Mouse (Mus musculus) frontal cortex, postnatal 25 days (tissue): Measurements from ENCODE around the gene Dhx33.

Experiments
- DNase-seq, 2 experiments: peaks; one replicate each; pipeline ENCODE4 v3.0.0; 2022; ENCODE audit warnings: low spot score in 2 of 2

The Dhx33 gene

DNA sequence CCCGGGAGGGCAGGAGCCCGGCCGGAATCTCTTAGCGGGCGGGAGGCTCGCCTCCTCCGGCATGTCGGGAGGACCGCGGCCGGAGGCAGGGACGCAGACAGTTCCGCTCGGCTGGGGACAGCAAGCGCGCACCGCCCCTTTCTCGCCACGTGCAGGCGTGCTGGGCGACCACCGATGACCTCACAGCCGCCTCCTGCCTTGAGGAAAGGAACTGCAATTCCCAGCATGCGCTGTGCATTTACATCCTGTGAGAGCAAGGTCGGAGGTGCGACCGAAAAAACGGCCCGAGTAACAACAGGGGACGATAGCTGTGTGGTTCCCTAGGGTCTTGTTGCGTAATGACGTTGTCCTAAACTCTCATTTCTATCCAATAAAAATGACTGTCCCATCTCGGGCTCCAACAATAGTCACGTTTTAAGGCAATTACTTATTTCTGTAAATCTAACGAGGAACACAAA, at the start of gene Dhx33:
Gene Dhx33 (minus strand): TSS at position 122 of the 458 bp plus-strand sequence.
- DNase-seq = peak; percentile 95 to 97

DNA sequence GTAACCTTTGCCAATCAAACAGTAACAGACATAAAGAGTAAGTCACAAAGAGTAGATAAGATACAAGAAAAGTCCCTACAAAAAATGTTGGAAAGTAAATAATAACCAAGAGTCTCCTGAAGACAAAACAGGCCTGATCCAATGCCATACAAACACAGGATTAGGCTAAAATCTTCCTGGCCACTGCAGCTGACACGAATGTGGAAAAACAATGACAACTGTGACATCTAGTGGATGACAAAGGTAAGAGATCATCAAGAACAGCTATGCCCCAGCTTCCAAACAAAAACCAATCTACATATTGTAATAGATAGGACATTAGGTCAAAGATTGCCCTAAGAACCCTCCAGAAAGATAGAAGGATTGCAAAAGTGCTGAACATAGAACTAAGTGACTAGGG, 48.3 kb upstream of the Dhx33 start:
- no peak for DNase-seq

DNA sequence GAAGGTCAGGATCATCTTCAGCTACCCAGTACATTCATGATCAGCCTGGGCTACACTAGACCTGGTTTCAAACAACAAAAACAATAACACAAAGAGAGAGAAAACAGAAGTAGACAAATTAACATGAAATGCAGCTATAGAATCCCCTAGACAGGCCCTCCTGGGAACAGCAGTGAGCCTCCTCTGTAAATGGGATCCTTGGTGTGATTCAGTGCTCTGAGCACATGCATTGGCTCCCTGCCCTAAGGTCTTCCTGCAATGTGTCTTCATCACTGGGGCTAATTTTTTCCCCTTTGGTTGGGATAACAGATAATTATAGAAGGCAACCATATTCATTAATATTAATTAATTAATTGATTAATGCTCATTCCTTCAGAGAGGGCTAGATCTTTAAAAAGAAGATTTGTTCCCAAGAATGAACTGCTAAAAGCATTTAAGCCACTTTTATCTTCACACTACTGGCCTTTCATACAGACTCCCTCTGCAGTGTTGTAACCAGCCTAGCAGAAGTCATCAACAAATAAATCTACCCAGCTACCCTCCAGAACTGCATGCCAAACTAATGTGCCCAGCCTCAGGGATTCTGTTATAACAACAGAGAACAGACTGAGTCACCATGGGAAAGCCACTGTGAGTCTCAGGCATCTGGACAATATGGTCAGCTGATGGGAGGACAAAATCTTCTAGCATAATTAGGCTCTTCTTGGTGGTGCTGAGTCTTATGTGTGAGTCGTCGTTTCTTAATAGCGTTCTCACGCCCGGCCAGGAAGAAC, 35.5 kb upstream of the Dhx33 start:
- no peak for DNase-seq

DNA sequence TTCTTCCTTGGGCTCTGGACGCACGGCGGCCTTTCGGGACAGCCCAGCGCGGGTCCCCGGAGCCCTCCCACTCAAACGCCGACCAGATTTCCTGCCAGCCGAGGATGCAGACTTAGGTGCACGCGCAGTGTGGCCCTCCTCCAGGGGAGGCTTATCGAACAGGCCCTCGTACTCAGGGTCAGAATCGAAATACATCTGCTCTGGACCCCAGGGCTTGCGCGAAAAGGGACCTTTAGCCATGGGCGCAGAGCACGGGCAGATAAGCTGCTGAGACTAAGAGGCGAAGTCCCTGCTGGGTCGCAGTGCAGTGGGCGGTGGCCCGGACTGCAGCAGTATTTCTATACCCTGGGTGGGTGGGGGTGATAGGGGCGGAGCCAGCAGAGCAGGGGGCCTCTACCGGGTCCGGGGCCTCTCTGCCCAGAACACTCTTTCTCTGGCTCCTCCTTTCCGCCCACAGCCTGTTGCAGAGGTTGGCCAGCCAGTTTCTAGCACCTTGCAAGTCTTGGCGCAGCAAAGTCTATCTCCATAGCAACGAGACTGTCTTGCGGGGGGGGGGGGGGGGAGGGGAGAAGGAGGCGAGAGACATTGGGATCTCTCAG, 29.0 kb upstream of the Dhx33 start, which contains the start of gene 6330403K07Rik:
Gene 6330403K07Rik (minus strand): TSS at position 351 of the 599 bp plus-strand sequence.
- DNase-seq = peak; percentile 28 to 32

DNA sequence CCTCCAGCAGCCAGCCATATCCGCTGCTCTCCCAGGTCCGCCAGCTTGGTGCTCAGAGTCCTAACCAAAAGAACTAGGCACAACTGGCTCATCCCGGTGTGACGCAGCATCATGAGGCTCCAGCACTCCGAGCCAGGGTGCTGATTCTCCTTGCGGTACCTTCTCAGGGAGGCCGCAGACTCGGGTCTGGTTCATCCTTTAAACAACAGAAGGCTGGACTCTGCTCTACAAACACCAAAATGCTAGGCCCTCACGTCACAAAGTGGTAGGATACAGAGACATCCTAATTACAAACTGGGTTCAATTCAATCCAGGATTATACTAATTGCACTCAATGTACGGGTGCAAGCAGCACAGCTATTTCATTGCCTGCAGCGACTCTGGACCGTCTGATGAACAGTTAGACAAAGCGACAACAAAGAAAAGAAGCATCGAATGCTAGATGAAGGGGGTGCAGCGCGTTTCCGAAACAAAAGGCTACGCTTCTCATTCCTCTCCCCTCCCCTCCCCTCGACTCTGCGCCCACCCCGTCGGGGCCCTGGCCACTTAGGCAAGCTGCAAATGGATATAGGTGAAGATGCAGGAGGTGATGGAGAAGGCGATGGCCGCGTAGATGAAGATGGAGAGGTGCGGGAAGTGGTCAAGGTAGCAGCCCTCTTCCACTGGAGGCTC, 28.4 kb upstream of the Dhx33 start:
- DNase-seq = peak in 1 of 2 experiments; percentile 24

DNA sequence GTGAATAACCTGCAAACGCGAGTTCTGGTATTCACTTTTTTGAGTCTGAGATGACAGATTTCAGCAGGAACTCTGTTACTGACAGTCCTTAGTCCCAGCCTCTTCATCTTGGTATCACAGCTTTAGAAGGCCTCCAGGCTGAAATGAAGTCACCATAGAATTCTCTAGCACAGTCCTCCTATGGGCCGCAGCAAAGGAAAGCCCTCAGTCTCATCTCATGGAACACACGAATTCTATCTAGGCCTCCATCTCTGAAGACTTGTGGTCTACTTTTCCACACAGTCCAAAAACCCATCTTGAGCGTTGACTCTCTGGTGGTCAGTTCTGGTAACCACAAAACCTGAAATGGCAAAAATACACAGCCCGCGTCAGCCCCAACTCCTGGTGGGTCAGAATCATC, 27.8 kb upstream of the Dhx33 start:
- DNase-seq = no peak

DNA sequence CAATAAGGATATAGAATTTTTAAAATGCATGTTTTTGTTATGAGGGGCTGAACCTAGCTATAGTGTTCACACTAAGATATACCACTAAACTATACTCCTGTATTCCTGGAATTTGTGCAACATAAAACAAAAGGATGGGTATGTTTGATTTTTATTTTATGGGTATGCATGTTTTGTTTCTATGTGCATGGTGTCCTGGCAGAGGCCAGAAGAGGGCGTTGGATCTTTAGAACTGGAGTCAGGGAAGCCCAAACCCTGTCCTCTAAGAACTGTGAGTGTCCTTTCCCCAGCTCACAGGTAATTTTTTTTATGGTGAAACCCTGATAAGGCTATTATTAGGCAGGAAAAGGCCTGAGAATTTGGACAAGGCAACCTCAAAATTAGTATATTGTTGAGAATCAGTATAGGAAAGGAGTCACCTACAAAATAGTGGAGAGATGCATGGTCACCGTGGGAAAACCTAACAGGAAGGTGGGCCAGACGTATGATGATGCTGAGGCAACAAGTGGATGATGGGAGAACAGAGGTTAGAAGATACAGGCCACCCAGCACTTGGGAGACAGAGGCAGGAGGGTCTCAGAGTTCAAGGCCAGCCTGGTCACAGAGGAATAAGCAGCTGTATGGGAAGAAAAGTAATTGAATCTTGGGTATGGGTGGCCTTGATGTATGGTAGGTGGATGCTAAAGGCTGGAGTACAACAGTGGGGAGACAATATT, 25.3 kb upstream of the Dhx33 start:
- no peak for DNase-seq

DNA sequence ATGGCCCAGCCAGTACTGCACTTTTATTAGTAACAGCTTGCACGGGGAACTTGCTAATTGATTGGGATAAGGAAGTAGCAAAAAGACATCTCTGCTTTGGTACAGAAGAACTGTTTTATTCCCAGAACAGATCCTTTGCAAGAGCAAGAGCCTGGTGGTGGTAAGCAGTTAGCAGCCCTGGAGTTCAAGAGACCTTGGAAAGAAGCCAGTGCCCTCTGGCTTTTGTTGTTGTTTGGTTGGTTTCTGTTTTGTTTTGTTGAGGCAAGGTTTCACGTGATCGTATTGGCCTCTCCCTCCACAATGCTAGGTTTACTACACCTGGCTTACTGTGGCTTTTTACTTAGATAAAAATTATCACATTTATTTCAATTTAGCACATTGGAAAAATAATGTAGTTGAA, 24.0 kb upstream of the Dhx33 start:
- no peak for DNase-seq

DNA sequence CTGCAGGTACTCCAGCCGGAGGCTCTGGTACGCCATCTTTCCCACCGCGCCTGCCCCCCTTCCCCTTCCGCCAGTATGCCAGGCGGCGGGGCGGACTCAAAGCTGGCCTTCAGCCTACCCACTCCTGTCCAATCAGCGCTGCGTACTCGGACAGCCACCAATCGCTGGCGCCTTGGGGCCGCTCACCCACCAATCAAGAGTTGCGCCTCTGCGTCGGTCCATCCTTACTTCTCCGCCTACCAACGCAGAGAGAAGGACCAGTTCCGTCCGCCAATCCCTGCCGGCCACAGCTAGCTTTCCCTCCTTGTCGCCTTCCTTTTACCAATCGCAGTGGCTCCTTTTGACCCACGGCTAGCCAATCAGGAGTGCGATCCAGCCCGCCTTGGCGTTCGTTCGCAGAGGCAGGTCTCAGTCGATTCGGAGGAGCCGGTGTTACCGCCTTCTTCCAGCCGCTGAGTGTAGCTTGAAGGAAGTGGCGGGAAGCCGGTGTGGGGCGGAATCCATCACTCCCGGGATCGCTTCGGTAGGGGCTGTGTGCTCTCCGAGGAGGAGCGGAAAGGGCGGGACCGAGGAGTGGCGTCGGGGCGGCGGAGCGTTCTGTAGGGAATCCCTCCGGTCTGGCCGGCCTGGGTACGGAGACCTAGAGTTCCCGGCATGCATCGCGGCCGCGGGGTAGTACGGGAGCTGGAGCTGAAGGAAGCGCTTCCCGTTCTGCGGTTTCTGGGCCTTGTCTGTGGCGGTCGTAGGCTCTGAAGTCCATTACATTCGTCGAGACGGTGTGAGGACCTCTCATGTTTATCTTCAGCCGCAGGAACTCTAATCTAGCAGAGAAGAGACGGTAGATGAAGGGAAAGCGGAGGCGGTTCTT, 15.2 kb upstream of the Dhx33 start, which contains the start of the genes Mis12 and Derl2:
Gene Mis12 (plus strand): TSS at position 411 of the 868 bp plus-strand sequence.
Gene Derl2 (minus strand): TSS at position 641 of the 868 bp plus-strand sequence.
- peak; percentile 96 to 98 for DNase-seq

DNA sequence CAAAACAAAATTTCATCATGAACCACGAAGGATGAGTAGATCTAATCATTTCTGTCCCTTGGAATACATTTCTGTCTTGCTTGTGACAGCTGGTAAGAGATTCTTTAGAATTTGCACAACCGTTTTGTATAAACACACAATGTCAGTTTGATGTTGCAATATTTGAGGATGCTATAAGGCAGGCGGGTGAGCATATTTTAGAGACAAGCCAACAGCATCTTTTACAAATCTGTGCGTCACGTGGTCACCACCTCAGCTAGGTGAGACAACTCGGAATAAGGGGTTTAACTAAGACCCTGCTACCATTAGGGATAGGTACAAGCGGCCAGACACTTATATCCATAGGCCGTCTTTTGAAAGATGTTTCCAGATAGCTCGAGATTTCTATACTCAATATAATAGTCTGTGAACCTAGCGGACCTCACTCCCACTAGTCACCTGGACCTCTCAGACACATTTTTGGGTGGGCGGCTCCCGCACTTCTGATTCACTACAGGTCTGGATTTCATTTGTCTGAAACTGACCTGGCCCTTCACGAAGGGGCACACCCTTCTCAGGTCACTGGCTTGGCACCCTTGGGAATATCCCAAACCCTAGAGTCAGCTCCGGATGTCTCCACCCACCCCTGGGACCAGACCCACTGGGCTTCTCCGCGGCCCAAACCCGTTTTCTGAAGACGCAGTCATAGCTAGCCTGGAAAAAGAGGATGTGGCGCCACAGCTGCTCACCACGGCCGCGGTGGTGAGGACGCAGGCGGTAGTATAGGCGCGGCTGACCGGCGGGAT, 14.4 kb upstream of the Dhx33 start:
- no peak for DNase-seq

DNA sequence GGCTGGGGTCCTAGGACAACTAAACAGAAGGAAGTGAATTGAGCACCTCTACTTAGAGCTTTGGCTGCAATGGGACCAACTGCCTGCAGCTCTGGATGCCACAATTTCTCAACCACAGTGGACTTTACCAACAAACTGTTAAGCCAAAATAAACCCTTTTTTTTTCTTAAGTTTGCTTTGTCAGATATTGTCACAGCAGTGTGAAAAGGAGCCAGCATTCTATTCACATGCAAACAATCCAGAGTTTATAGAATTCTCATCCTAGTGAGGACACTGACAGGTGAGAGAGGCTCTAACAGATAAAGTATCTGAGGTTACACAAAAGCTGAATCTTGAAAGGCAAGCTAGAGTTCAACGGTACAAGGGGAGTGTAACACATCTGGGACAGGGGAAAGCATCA, 12.8 kb upstream of the Dhx33 start:
- no peak for DNase-seq

DNA sequence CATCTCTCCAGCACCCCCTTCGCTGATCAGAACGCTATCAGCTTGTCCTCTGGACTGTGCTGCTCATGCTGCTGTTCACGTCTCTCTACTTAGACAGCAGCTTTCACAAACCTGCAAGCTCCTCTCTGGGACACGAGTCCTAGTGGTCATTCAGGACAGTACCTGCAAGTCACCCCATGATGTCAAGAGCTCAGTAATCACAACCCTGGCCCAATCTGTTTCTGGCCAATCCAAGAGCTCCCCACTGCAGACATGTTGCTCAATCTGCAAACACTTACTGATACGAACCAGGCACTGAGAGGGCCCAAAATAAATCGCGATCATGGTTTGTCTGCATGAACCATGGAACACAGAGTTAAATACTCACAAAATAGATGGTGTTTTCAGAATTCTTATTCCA, 8.5 kb upstream of the Dhx33 start:
- no peak for DNase-seq

DNA sequence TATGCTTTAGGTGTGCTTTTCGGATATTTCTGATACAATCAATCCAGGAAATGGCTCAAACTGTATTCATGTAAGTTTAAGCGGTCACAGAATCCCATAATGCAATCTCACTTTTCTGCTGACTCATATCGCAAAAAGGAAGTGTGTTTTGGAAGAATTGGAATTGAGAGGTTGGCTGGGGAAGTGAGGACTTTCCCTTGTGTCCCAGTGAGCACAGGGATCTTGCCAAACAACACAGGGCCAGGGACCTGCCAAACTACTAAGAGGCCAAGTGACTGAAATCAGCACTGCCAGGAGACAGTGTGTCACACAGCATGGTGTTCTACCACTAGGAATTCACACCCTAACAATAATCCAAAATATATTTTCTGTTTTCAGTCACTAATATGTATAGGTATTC, 4.1 kb upstream of the Dhx33 start:
- no peak for DNase-seq

DNA sequence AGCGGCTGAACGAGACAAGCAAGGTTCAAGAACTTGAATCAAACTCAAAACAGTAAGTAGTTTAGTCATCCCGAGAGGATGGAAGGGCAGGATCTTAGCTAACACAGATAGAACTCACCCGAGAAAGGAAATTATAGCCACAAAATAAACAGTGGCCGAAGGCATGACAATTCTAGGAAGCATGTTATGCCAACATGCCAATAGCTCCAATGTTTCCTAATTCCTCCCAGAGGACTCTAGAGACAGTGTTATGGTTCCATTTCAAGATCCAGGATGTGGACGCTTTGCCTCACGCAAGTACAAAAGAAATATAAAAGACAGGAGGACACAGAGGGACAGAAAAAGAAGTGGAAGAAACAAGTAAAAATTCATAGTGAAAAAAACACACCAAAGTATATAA, 3.6 kb upstream of the Dhx33 start:
- DNase-seq = no peak

DNA sequence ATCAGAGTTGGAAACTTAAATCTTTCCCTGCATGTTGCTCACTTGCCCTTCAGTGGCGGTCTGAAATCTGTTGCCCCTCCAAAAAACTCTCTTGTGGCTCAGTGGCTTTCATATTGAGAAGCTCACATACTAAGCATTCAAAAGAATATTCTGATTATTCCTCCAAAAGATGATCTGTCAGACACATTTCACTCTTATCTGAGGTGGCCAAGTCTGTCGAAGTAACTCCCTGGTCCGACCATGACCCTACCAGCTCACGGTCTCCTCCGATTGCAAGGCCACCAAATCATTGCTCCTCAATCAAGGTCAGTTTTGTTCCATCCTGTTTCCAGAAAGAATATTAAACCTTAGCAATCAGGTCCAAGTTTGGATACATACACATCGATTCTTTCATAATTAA, 2.8 kb upstream of the Dhx33 start:
- no peak for DNase-seq

DNA sequence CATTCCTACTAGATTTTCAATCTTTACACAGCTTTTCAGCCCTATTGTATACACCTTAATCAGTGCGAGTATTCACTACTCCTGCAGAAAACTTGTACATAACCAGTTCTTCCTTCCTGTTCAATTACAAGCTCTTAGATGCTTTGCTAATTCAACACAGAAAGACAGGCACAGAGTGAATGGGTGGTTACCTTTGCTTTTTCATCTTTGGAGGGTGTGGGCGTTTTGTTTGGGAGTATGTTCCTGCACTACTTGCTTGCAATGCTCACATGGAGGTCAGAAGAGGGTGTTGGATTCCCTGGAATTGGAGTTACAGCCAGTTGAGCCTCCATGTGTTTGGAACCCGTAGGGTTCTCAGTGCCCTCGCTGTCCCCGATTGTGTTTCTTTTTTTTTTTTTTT, 809 bp upstream of the Dhx33 start:
- DNase-seq = no peak

DNA sequence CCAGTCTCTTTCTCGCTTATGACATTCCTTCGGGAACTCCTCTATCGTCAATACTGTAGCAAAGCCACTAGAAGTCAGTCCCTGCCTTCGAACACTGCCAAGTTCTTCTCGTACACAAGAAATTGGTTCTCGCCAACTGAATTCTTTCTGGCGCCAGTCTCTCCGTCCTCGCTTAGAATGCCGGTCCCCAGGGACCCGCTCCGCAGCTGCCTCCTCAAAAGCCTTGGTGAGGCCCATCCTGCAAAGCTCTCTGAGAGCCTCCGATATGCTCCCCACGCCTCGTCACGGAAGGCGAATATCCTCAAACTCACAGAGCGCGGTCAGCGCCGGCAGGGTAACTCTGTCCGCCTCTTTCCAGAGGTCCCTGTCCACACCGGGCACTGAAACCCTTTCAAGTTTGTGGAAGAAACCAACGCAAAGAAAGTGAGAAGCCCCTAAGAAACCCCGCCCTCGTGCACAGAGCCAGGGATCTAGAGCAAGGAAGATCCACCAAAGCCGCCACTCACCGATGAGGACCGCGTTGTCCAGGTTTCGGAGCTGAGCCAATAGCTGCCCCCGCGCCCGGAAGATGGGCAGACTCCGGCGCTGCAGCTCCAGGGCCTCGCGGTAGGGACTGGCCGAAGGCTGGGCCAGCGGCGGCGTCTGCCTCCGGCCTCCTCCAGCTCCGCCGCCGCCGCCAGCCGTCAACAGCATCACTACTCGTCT, 474 bp downstream of the Dhx33 start:
- DNase-seq = no peak

DNA sequence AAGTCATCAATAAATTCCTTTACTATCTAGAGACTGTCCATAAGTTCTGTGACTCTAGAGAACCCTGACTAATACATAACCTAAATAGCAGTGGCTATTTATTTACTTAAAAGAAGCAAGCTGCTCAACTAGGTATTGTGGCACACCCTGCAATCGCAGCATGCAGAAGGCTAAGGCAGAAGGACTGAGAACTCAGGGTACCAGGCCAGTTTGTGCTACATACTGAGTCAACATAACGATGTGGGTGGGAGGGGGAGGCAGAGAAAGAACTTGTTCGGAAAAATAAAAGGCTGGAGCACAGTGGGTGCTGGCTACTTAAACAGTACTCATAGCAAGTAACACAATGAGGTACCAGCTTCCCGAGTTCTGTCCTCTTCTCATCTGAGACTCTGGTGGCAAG, 3.1 kb downstream of the Dhx33 start:
- DNase-seq = no peak

DNA sequence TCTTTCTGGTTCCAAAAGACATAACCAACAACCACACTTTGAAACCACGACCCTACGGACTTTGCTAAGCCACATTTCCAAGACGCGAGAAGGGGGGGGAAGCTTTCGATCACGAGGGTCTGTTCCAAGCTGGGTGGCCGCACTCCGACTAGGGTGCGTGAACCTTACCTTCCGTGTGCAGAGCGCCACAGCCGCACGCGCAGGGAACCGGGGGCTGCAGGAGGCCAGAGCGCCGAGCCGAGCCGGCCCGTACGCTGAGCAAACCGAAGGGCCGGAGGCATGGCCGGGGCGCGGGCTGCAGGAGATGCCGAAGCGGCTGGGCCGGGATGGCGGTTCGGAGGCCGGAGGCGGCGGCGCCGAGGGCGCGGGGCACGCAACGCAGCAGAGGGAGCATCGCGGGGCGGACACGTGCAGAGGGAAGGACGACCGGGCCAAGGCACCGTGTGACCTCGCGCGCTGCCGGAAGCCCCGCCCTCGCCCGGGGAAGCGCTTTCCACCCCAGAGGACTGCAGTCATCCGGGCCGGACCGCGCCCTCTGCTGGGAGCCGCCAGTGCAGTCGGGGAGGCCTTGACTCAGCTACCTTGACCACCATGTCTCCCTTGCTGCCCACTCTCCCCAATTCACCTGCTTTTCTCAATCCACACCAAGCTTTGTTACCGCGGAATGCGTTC, 21.5 kb downstream of the Dhx33 start, which contains the start of gene C1qbp:
Gene C1qbp (minus strand): TSS at position 470 of the 672 bp plus-strand sequence.
- DNase-seq = peak; percentile 87
